Mouse (Mus musculus) left cerebral cortex, adult 11 months (tissue): Measurements from ENCODE around the gene Rnf144b.
A peak's percentile ranks its signal among the peaks of the same experiment; 100 is the strongest.

Experiments
- DNase-seq: peaks from one replicate; pipeline ENCODE4 v3.0.0; 2022; ENCODE audit warnings: low spot score

Rnf144b gene

DNA sequence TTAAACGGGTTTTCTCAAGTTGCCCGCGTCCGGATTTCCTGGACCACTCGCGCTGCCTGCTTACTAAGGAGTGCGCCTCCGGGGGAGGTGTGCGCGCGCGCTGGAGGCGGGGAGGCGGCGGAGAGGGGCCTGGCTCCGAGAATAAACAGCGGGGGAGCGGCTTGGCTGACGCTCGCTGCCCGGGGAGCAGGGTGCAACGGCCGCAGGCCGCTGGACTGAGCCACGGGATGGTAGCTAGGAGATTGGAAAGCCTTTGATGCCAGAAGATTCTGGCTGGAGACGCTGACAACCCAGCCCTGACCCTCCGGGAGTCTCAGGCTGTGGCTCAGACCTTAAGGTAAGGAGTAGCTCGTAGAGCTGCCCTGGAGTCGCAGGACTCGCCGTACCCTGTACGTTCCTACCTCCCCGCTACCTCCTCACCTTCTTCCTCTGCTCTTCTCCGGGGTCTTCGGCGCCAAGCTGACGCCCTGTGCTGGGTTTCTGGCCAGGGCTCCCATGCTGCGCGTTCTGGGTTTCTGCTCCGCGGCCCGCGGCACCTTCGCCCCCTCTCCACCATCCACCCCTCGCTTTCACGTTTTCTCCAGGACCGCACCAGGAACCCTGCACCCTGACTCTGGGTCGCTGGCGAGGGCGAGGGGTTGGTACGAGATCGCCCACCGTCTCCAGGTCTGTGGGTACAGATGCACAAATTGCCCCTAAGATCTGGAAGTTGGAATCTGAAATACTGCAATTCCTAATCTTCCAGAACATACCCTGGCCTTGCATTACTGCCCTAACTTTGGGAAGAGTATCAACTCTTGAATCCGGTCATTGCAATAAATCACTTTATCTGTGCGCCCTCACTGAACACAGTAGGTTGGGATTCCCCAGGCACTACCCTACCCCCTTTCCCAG is at the start of gene Rnf144b:
Gene Rnf144b, plus strand, starts transcription at position 120 of the 894 bp plus-strand sequence.
- no peak for DNase-seq

DNA sequence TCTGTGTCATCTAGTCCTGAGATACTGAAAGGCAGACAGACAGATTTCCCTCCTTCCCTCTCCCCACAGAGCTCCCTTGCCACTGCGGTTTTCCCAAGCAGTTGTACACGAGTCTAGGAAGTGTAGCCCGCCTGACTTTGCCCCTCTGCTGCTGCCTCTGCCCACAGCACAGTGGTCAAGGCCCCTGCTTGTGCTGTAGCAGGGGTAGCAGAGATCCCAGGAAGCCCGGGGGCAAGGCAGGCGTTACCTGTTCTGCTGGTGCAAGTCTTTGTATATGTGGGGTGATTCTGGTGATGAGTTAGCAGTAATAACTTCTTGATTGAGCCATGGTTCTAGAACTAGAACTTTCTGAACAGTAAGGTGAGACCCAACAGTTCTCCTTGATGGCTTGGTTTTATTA is 46.3 kb upstream of the Rnf144b start:
- no peak for DNase-seq

DNA sequence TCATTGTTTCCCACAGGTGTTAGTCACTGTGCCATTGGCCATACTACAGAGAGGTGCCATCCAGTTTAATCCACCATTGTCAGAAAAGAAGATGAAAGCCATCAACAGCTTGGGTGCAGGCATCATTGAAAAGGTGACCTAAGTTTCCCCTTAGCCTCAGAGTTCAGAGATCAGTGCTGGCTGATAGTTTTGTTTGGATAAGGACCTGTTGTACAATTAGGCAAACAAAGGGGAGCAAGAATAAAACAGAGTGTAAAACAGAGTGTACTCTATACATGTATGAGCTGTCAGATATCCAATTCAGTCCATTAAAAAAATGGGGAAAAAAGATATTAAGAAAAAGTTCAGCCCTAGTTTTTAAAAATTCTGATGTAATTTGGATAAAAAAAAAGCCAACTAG is 45.1 kb upstream of the Rnf144b start:
- no peak for DNase-seq

DNA sequence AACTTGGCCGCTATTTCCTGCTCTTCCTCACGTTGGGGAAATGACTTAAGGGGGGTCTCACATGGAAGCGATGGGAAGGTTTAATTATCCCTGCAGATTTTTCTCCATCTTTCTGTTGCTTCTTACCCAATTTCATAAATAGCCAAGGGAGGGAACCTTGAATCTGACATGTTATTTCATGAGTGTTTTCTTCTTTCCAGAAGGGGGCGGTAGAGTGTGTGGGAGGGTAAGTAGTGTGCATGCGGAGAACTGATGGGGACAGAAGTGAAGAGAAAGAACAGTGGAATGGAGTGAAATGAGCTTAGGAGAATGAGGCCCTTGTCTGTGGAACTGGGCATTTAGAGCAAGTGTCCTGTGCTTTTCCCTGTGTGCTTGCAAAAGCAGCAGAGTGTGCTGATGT is 43.7 kb upstream of the Rnf144b start:
- no peak for DNase-seq

DNA sequence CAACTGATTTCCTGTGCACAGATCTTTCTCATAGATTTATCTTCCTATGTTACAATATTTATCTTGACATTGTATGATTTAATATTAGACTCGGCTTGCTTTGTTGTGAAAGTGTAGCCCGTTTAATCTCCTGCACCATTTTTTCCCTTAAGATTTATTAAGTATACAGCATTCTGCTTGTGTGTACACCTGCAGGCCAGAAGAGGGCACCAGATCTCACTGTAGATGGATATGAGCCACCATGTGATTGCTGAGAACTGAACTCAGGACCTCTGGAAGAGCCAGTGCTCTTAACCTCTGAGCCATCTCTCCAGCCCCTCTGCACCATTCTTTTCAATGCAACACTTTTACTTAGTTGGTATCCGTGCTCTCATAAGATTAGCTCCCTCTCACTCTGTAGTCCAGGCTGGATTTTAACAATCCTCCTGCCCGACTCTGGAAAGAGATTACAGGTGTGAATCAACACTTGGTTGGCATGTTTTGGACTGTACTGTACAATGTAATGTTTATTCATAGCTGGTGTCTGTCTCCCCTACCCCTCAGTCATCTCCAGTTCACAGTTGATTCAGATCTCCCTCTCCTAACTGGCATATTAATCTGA is 41.5 kb upstream of the Rnf144b start:
- DNase-seq: no peak

DNA sequence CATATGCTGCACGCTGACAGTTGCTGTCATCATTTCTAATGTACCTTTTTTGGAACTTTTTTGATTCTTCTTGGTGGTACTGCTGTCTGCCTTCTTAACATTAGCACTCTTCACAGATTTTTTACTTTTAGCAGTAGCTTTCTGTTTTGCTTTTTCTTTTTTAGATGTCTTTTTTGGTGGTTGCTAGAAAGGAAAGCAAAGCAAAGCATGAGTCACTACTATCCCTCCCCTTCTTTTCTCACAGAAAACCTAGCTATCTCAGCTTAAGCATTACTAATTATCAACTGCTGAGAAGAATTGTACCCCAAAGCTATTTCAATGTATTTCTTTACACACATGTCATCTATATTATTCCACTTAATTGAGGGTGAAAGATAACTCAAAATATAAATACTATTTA is 34.0 kb upstream of the Rnf144b start:
- no peak for DNase-seq

DNA sequence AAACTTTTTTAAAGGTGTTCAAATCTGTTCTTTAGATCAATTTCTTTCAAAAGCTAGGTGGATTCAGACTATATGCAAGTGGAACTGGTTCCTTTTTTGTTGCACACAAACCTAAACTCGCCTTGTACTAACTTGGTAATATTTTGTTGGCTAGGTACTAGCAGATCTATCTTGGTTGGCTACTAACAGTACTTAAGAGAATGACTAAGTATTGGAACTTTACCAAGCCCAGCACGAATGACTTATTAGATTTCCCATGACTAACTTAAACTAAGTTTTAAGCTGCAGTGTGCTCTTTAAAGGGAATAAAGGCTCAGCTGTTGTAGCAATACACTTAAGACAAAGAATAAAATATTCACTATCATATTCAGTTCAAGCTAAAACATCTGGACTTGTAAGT is 33.2 kb upstream of the Rnf144b start:
- no peak for DNase-seq

DNA sequence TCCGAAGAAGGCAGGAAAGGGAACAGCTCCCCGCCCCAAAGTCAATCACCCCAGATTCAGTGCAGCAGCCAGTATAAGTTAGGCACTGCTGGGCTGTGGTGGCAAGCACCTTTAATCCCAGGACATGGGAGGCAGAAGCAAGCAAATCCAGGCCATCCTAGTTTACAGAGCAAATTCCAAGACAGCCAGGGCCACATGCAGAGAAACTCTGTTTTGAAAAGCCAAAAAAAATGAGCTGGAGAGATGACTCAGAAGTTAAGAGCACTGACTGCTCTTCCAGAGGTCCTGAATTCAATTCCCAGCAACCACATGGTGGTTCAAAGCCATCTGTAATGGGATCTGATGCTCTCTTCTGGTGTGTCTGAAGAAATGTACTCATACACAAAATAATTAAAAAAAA is 28.7 kb upstream of the Rnf144b start:
- DNase-seq: no peak

DNA sequence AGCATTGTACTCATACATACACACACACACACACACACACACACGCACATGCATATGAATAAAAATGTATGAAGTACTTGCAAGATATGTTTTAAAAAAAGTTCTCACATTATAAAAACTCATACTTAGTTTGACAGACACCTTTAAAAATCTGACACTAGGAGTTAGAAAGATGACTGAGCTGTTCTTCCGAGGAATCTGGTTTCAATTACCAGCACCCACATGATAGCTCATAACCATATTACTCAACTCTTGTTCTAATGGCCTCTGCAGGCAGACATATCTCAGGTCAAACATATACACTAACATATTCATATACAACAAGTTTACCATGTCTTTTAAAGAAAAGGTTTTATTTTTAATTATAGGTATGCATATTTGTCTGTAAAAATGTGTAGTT is 25.9 kb upstream of the Rnf144b start:
- no peak for DNase-seq

DNA sequence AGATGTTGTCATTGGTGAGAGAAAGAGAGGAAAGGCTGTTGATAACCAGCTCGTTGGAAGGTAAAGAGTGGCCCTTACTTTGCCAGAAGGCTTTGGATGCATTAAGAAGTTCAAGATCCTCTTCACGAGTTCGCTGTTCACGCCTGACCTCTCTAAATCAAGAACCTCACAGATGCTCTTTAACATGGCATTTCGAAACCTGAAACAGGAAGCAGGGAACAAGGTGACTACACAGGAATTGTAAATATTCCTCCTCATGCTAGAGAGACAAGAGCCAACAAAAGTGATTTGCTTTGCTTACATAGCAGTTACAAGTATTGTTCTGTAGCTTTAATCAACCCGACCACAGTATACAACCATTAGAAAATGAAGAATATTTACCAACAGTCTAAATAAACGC is 23.2 kb upstream of the Rnf144b start:
- no peak for DNase-seq

DNA sequence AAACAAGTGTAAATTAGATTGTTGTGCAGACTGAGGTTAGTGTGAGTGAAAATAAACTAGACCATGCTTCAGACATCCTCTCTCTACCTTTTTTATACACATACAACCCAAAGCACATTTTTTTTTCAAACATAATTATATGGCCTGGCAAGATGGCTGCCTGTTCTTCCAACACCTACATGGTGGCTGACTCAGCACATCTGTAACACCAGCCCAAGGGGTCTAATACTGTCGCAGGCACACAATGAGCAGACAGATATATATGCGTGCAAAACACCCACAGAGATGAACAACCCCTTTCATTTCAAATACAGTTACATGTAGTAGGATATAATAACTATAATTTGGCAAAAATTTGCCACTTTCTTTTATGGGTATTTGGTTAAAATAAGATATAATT is 21.9 kb upstream of the Rnf144b start:
- no peak for DNase-seq

DNA sequence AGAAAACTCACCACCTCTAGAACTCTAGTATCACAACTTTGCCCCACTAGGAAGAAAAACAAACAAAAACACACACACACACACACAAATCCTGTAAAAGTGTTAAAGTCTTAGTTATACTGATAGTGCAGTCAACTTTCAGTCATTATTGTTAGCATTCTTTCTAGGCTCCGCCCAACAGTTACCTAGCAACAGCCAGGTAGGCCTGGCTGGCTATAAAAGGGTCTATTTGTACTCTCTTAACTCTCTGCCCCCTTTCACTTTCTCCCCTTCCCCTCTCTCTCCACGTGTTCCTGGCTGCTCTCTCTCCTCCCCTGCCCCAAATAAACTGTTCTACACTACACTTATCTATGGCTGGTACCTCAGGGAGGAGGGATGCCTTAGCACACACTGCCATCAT is 18.3 kb upstream of the Rnf144b start:
- DNase-seq: no peak

DNA sequence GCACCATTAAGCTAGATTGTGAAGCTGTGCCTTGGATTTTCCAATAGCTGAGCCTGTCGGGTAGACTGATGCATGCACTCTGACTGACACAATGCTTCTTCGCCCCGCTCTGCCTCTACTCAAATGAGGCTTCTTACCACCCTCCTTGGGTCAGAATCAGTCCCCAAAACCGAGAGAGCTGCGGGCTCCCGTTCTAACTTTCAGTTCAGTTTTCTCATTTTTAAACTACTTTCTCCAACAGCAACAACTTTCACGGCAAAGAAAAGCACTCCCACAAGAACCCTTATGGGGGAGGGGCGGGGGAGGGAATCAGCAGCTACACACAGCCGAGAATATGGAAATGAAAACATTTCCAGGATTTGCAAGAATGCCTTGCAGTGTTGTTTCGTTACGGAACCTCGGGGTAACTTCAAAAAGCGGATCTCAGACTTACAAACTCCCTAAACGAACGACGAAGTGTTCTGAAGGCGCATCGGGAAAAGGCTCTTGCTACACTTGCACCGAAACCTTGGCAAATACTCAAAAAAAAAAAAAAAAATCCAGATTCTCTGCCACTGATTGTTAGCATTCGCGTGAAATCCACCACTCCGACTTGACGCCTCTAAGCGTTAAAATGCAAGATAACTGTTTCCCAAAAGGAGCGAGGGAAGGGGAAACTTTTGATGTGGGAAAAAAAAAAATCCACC is 17.5 kb upstream of the Rnf144b start:
- no peak for DNase-seq

DNA sequence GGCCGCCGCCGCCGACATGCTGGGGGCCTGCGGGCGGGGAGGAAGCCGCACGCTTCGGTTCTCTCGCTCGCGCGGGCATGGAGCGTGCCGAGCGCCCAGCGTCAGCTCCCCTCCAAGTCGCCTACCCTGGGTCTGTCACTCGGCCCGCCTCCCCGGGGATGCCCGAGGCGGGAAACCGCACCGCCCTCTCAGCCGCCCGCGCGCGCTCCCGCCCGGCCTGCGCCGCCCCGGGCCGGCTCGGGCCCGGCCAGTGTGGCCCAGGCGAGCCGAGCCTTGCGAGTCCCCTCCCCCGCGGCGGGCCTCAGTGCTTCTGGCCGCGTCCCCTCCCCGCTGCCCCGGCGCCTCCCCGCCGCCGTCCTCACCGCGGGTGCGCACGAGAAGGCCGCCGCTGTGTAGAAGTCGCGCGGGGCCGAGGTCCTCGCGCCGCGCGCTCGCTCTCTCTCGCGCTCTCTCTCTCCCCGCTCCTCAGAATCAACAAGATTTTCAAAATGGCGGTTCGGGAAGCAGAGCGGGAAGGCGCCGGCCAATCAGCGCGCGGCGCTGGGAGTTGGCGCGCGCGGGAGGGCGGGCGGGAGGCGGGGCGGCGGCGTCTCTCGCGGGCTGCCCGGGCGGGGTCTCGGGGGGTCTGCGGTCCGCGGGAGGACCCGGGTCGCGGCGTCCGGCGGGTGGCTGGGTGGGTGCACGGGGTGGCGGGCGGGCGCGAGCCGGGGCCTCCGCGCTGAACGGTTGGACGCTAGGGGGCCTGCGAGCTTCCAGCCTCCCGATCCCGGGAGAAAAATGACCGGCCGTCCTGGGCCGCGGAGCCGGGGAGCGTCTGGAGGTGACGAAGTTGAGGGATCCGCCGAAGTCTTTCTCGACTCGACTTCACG is 16.5 kb upstream of the Rnf144b start, which contains the start of gene Dek:
Gene Dek, minus strand, starts transcription at position 491 of the 869 bp plus-strand sequence.
- peak; percentile 56 for DNase-seq

DNA sequence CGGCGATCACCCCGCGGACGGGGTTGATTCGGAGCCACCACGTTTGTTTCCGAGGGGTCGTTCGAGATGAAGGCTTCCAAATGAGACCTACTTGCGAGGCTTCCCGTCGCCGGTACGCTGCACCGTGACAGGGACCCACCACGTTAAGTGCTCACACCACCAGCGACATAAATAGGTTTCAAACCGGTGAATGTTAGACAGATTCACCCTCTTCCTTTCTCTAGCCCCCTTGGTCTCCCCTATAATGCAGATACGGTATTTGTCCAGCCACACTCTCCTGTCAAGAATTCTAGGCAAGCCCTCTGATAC is 15.9 kb upstream of the Rnf144b start:
- DNase-seq: no peak

DNA sequence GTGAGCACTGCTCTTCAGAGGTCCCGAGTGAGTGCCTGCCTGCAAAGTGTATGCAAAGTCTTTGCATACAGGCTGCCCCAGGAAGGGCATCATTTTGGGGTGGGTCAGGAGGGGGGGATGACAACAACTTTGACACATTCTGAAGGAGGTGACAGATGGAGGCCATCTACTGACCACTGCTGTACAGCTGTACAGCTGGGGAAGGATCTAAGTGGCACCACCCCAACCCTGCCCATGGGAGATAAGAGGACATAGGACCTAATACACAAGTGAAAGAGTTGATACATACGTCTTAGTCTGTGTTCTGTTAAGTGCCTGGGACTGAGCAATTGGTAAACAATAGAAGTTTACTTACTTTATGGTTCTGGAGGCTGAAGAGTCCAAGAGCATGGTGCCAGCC is 13.2 kb upstream of the Rnf144b start:
- no peak for DNase-seq

DNA sequence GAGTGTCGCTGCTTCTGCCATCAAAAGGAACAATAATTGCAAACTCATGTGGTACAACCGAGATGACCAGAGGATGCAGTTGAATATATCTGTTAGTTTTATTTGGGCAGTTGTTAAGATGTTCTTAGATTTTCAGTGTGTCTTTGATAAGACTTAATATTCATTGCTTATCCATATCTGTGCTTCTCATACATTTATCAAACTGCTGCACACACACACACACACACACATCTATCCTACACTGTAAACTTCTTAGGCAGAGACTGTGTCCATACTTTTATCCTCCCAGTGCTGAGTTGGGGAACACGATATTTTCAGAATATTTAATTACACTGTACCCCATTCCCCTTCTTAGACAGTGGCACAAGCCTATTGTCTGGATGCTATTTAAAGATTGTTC is 11.3 kb upstream of the Rnf144b start:
- no peak for DNase-seq

DNA sequence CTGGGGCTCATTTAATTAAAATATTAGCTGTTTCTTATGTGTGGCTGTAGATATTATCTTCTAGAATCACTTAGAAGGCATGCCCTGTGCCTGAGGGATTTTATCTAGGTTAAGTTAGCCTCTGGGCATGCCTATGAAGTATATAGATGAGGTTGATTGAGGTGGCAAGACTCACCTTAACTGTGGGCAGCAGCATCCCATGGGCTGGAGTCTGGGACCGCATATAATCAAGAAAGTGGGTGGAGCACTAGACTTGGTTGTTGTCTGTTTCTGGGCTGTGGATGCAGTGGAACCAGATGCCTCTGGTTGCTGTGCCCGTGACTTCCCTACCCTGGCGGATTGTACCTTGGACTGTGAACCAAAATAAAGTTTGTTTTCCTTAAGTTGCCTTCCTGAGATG is 10.4 kb upstream of the Rnf144b start:
- no peak for DNase-seq

DNA sequence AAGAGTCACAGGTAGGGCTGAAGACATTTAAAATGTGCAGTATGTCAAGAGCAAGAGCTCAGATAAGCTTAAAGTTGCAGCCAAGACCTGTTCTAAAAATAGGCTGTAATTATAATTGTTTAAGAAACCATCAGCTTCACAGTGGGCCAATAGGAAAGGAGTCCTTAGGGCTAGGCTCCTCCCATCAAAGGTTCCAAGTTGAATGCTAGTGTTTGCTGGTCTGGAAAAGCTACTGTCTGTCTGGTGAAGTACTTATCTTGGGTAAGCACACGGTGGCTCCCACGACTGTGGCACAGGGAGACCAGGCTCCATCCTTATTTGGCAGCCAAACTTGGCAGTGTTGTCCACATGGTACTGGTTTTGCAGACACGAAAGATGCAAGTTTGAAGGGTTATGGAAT is 9.5 kb upstream of the Rnf144b start:
- no peak for DNase-seq

DNA sequence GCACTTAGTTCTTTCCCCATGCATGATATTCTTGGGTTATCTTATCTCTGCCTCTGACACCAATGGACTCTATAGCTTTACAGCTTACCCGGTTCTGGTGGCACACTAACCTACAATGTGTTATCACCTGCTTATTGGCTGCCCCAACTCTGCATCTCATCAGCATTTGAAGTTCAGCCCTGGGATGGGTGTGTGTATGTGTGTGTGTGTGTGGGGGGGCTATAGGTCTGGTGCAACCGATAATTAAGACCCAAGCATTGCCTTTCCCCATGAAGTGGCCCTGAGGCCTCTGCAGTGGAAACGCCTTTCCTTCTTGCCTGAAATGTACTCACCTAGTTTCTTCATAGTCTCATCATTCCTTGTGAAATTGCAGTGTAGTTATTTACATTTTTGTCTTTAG is 6.5 kb upstream of the Rnf144b start:
- no peak for DNase-seq

DNA sequence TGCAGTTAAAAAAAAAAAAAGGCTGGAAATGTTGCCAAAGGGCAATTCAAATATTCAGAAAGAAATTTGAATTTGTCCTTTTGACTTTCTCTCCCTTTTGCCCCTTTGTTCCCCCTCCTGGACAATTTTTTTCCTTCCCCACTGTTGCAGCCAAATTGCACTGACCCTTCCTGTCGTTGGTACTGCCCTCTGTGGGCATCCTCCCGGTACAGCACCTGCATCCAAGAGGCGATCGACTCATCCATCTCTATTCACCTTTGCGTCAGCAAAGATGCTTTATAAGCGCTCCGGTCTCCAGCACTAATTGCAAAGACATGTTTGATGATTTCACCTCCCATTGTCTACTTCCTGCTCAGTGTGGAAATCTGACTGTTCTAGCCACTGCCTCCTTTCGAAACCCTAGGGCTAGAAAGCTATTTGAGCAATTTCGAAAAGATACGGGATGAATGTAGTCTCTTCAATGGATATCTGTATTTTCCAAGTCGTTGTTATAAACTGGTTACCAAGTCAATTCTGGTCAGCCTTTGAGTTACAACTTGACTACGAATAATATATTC is 1.0 kb upstream of the Rnf144b start:
- DNase-seq: no peak

DNA sequence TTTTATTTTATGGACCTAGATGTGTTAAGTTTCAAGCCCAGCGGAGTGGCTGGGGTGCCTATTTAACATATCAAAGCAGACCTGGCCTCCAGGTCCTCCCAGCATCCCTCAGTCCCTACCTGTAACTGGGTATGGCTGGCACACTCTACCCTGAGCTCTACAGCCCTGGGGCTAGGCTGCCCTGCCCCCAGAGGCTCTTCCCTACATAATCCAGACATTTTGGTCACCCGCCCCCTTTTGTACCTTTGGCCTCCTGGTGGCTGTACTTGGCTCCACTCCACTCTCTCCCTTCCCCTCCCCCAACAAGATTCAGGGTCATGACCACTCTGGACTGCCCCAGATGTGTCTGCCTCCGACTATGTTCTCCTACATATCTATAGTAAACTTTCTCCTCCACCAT is 2.0 kb downstream of the Rnf144b start:
- DNase-seq: no peak
